Mouse (Mus musculus) spleen, adult 2 months (tissue): Measurements from ENCODE around the gene Commd9. TPM values are rescaled to one million over a fixed set of nuclear protein-coding genes. Genes with fewer than 3 reads are reported as not detected.

Experiments used
- DNase-seq, 2 experiments: peaks; one replicate each; pipeline versions ENCODE4 v3.0.0 to v3.0.0-alpha.2; 2012 to 2021; ENCODE audit warnings: low spot score in 2 of 2, low read depth in 1 of 2
- H3K27ac ChIP-seq: fragments of 200-500 bp; 2 replicates; pipeline ENCODE4 v1.5.1; 2012; ENCODE audit warnings: low read length, inconsistent platforms; ENCODE audit not compliant: insufficient read depth
- H3K27me3 ChIP-seq: fragments of 200-500 bp; 2 replicates; pipeline ENCODE4 v1.6.1; 2012; ENCODE audit warnings: mild to moderate bottlenecking, moderate library complexity, low read length, inconsistent platforms; ENCODE audit not compliant: control insufficient read depth, insufficient read depth
- H3K36me3 ChIP-seq: fragments of 200-500 bp; 2 replicates; pipeline ENCODE4 v1.6.1; 2012; ENCODE audit warnings: mild to moderate bottlenecking, low read length, inconsistent platforms; ENCODE audit not compliant: control insufficient read depth, insufficient read depth
- H3K4me1 ChIP-seq: fragments of 200-500 bp; 2 replicates; pipeline ENCODE4 v1.6.1; 2011; ENCODE audit warnings: inconsistent platforms; ENCODE audit not compliant: control insufficient read depth, insufficient read depth, insufficient read length
- H3K4me3 ChIP-seq: fragments of 200-500 bp; 2 replicates; pipeline ENCODE4 v1.5.1; 2011; ENCODE audit warnings: mild to moderate bottlenecking, inconsistent platforms; ENCODE audit not compliant: insufficient read depth, insufficient read length; ENCODE audit errors: extremely low read depth
- CTCF ChIP-seq: fragments of 200-500 bp; IDR thresholded peaks from 2 replicates; pipeline ENCODE4 v1.5.1; 2011; ENCODE audit warnings: mild to moderate bottlenecking, inconsistent platforms; ENCODE audit not compliant: insufficient read depth, insufficient read length, insufficient replicate concordance; ENCODE audit errors: extremely low read depth
- POLR2A ChIP-seq: fragments of 200-500 bp; IDR thresholded peaks from 2 replicates; pipeline ENCODE4 v1.6.1; 2011; ENCODE audit warnings: low read depth, low read length, inconsistent platforms
- WGBS: fragments of 180-500 bp; shearing (Covaris S2); methylation state at CpG from one replicate; pipeline ENCODE4 v1.1.7; 2018; 5-methylcytosine and 5-hydroxymethylcytosine counted together
- polyA plus RNA-seq: library from polyadenylated mRNA; depleted of rRNA; stranded (reverse); fragments of >200 nt; gene quantifications from 2 replicates; pipeline ENCODE4 v1.2.3, GENCODE M21; 2012; rRNA removed

The Commd9 gene
- 17.6 and 24.5 TPM in 2 replicates for polyA plus RNA-seq

DNA sequence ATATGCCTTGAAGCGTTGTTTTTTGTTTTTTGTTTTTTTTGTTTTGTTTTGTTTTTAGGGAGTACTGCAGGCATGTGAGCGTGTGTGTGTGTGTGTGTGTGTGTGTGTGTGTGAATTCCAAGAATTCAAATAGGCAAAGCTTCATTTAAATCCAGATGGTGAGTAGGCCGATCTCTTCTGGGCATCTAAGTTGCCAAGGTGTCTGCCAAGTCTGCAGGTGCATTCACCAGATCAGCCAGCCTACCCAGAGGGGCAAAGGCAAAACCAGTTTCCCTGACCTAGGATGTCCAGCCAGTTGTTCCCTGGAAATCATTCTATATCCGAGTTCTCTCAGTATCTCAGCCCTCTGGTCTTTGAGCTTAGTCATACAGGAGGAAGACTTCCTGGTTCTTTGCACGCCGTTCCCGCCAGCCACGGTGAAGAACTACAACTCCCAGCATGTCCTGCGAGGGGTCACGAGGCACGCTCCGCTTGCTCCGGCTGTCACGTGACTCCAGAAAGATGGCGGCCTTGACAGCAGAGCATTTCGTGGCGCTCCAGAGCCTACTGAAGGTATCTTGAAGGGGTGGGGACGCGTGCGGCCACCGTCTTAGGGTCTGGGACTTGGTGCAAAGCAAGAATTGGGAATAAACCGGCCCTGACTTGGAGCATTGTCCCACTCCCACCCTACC is at the start of gene Commd9:
Gene Commd9 (plus strand): TSS at position 480 of the 671 bp plus-strand sequence.
- Histone ChIP-seq H3K27me3 (no peaks in the 10 kb centered on the region), H3K36me3 (peaks cover 1% of the 10 kb centered on the region; the same call in 1 of the 2 replicates), H3K27ac (no peak within 1 kb of the TSS), H3K4me1 (peaks cover 2% of the 10 kb centered on the region; the same call in 1 of the 2 replicates), H3K4me3 (peak within 1 kb of the TSS; percentile 84)
- TF ChIP-seq CTCF = no peak
- TF ChIP-seq POLR2A = peak; percentile 39
- WGBS = 13% methylated on average over 22 of the region's 22 CpGs
- peak; percentile 88 to 96 for DNase-seq

DNA sequence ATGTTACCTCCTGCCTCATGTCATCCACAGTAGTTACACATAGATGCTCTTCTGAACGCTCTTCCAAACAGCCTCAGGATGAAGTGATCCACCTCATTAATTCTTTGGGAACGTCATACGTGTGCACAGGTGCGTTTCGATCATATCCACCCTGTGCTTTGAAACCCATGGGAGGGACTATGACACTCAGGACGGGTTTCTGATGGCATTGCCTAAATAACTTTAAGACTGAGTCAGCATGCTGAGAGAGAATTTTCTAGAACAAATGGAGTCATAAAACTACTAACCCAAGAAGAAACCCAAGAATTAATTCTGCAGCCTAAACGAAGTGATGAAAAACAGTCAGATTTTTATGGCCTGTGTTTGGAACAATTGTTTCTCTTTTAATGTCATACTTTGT is 43.3 kb upstream of the Commd9 start:
- Histone ChIP-seq H3K27me3 (no peaks in the 10 kb centered on the region), H3K4me3 (no peak overlapping the region), H3K4me1 (no peaks in the 10 kb centered on the region), H3K27ac (no peak overlapping the region), H3K36me3 (no peaks in the 10 kb centered on the region)
- no peak for DNase-seq
- TF ChIP-seq POLR2A = no peak
- 84% methylated on average over 7 of the region's 7 CpGs for whole genome bisulfite sequencing

DNA sequence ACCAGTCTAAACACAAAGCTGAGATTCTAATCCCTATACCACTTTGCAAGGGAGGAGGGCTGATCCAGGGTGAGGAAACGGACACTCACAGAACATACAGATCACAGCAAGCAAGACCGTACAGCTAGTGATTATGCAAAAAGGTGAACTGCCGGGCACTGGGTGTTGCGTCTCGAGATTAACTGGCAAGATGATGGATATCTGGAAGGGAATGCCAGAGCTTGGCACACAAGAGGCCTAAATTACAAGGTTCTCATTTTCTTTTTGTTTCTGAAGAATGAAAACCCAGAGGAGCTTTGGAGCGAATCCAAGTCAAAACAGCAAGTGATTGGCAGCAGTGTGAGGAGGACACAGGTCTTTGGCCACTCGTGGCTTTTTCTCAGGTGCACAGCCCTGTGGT is 31.3 kb upstream of the Commd9 start:
- Histone ChIP-seq H3K36me3 (no peaks in the 10 kb centered on the region), H3K4me3 (no peak overlapping the region), H3K4me1 (no peaks in the 10 kb centered on the region), H3K27me3 (no peaks in the 10 kb centered on the region), H3K27ac (no peak overlapping the region)
- no peak for DNase-seq
- TF ChIP-seq POLR2A = no peak
- no peak for TF ChIP-seq CTCF
- WGBS = 84% methylated on average over 7 of the region's 7 CpGs

DNA sequence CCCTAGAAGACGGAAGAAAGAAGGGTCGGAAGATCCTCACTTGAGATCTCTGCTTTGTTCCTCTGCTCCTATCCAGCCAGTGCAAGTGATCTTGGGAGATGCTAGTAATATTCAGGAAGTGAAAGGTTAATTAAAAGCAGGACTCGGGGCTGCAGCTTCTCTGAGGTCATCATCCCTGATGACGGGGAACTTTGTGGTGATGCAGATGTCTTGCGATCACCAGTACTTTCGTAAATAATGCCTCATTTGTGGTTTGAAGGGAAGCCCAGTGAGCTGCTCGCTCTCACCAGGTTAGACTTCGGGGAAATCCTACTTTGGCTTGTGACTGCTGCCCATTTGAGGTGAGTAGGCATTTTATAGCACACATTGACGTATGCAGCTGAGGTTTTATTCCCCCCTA is 29.9 kb upstream of the Commd9 start:
- WGBS = 74% methylated on average over 9 of the region's 9 CpGs

DNA sequence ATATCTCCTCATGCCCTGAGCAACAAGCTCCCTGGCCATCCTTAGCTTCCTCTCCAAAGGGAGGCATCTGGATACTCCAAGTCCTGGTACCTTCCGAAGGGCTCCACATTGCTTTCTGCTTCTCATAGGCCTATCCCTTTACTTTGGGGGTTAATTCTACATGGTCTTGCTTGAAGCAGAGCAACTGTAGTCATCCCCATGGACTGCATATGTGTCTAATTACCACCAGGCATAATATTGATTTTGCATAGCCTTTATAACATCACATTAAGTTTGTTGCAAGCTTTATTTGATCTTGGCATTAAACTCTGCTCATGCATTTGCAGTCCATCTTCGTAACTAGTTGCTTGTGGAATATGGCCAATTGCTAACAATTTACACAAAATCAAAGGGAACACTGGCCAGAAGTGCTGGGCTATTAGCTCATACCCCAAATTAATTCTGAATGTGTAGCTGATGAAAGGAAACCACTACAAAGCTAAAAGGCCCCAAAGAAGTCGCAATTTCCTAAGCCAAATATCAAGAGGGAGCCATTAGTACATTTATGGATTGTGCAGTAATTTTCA is 25.0 kb upstream of the Commd9 start:
- WGBS = 93% methylated on average over 3 of the region's 3 CpGs
- no peak overlapping the region for H3K27ac ChIP-seq
- H3K36me3 ChIP-seq = no peaks in the 10 kb centered on the region
- no peak overlapping the region for H3K4me3 ChIP-seq
- no peaks in the 10 kb centered on the region; the same call in 1 of the 2 replicates for H3K27me3 ChIP-seq
- H3K4me1 ChIP-seq = no peaks in the 10 kb centered on the region
- DNase-seq = no peak
- TF ChIP-seq CTCF = no peak
- no peak for TF ChIP-seq POLR2A

More for the DNA sequence above, 29.9 kb upstream of the Commd9 start:
- TF ChIP-seq POLR2A = no peak
- no peak for TF ChIP-seq CTCF
- H3K27me3 ChIP-seq = no peaks in the 10 kb centered on the region; the same call in 1 of the 2 replicates
- no peaks in the 10 kb centered on the region for H3K36me3 ChIP-seq
- DNase-seq = no peak
- no peaks in the 10 kb centered on the region for H3K4me1 ChIP-seq
- no peak overlapping the region for H3K27ac ChIP-seq
- no peak overlapping the region for H3K4me3 ChIP-seq

DNA sequence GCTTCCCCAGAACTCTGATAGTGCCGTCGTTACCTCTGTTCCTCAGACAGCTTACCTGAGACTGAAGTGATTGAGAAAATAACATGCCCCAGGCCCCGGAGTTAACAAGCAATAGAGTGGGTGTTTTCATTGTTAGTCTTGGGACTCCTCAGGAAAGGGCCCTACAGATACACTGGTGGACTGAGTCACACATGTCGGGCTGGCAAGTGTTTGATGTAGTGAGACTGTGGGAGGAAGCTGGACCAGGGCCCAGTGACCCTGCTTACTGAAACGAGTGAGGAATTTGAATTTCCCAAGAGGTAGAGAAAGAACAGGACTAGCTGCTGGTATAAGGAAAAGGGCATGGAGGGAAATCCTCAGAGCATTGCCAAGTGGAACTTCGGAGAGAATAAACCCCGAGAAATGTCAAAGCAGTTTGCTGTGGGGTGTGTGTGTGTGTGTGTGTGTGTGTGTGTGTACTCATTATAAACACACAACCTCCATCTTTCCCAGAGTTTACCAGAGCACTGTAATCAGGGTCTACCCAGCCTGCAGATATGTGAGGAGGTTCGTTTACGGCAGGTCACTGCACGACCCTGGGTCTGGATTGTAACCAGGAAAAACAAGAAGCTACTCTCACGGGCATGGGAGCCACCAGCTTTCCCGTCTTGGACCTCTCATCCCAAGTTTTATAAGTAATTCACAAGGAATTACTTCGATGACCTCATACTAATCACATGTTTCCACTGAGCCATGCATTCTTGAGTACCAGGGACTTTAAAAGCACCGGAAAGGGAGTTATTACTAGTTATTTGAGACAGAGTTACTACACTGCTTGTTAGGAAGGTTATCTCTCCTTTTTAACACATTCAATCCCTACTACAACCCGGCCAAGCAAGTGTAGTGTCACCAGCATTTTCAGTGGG is 23.6 kb upstream of the Commd9 start:
- Histone ChIP-seq H3K27me3 (no peaks in the 10 kb centered on the region; the same call in 1 of the 2 replicates), H3K36me3 (no peaks in the 10 kb centered on the region), H3K4me3 (no peak overlapping the region), H3K27ac (no peak overlapping the region), H3K4me1 (no peaks in the 10 kb centered on the region)
- no peak for DNase-seq
- TF ChIP-seq CTCF = no peak
- TF ChIP-seq POLR2A = no peak
- 73% methylated on average over 15 of the region's 15 CpGs for WGBS
